Mouse (Mus musculus) monocyte, adult 59 days (primary cell): ENCODE measurements around the gene Cggbp1. TPM values are rescaled to one million over a fixed set of nuclear protein-coding genes. Genes with fewer than 3 reads are reported as not detected.

Experiments used
- total RNA-seq, 2 experiments: library from RNA; stranded (reverse); gene quantifications; one replicate each; pipeline ENCODE4 v1.2.4; 2023

Cggbp1 gene
- total RNA-seq, result 100 to 1,000 TPM; 113 to 127 TPM

DNA sequence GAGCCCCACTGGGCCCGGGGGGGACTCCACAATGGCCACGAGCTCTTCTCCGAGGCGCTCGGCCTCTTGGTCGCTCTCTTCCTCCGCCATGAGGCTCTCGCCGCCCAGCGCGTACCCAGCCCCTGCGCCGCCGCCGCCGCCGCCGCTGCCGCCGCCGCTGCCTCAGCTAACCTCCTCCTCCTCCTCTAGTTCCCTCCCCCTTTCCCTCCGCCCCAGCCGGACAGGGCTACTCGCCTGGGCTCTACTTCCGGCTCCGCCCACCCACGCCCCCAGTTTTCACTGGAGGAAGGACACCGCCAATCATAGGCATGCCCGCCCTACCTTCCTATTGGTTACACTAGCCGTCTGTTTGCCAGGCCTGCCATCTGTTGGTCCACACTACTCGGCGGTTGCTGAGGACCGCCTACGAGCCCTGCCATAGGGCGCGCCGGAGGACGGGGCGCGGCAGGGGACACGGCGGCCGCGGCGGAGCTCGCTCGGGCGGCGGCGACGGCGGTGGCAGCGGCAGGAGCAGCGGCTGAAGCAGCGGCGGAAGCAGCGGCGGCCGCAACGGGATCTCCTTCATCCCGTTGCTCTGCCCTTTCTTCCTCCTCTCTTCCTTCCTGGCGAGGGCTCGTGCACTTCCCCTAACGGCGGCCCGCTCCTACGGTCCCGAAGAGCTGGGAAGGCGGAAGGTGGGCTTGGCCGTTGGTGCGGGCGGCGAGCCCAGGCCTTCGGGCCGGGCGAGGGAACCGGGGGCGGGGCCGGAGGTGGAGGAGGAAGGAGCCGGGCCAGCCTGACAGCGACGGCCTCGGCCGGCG lies at the start of gene Cggbp1, which contains the start of gene Zfp654:
Gene Cggbp1 (plus strand): TSS at position 434 of the 800 bp plus-strand sequence.
Gene Zfp654 (minus strand): TSS at position 90 of the 800 bp plus-strand sequence.

Other genes starting within 250 kb of the Cggbp1 start
- gene Csnka2ip, start 249.6 kb upstream of the Cggbp1 start, total RNA-seq, result not detected
- gene 4930453N24Rik, start 80.8 kb upstream of the Cggbp1 start, total RNA-seq, result 10 to 100 TPM; 17.5 to 20.4 TPM
- gene Zfp654, start 344 bp upstream of the Cggbp1 start, total RNA-seq, result 10 to 100 TPM in 1 of 2 experiments, 1 to 10 TPM in 1; 9.6 to 11.3 TPM